Mouse (Mus musculus) limb, embryonic 15.5 days (tissue): ENCODE results near the gene Ahnak. TPM values are rescaled to one million over a fixed set of nuclear protein-coding genes. Genes with fewer than 3 reads are reported as not detected.
"Not testable (repeated sequence)": the region's sequence is repeated elsewhere in the genome, so short reads cannot be mapped to it uniquely, and the experiment has no call there.

ENCODE experiments used
- ATAC-seq: fragments of 200-750 bp; cut with Nextera tagmentation; 2 replicates; pipeline ENCODE4 v1.8.0; 2017; ENCODE audit warnings: low read depth, moderate TSS enrichment; ENCODE audit not compliant: insufficient number of reproducible peaks, low FRiP score, low TSS enrichment
- H3K27ac ChIP-seq: fragments of 300-500 bp; sonication (generic); 2 replicates; pipeline ENCODE4 v1.5.1; 2015; ENCODE audit warnings: moderate library complexity, mild to moderate bottlenecking, inconsistent platforms
- H3K27me3 ChIP-seq: fragments of 300-500 bp; sonication (generic); 2 replicates; pipeline ENCODE4 v1.6.1; 2015; ENCODE audit warnings: inconsistent platforms
- H3K36me3 ChIP-seq: fragments of 300-500 bp; sonication (generic); 2 replicates; pipeline ENCODE4 v1.6.1; 2015; ENCODE audit warnings: inconsistent platforms
- H3K4me1 ChIP-seq: fragments of 300-500 bp; sonication (generic); 2 replicates; pipeline ENCODE4 v1.6.1; 2015; ENCODE audit warnings: inconsistent platforms
- H3K4me2 ChIP-seq: fragments of 300-500 bp; sonication (generic); 2 replicates; pipeline ENCODE4 v1.6.1; 2015; ENCODE audit warnings: mild to moderate bottlenecking, inconsistent platforms
- H3K4me3 ChIP-seq: fragments of 300-500 bp; sonication (generic); 2 replicates; pipeline ENCODE4 v1.5.1; 2015; ENCODE audit warnings: mild to moderate bottlenecking, inconsistent platforms
- H3K9ac ChIP-seq: fragments of 300-500 bp; sonication (generic); 2 replicates; pipeline ENCODE4 v1.6.1; 2015; ENCODE audit warnings: inconsistent platforms
- H3K9me3 ChIP-seq: fragments of 300-500 bp; sonication (generic); 2 replicates; pipeline ENCODE4 v1.6.1; 2016; ENCODE audit warnings: inconsistent platforms
- WGBS: fragments of 180-500 bp; shearing (Covaris S2); methylation state at CpG from one replicate; pipeline ENCODE4 v1.1.7; 2015; 5-methylcytosine and 5-hydroxymethylcytosine counted together
- polyA plus RNA-seq: library from polyadenylated mRNA; unstranded; fragments of >200 nt; fragmentation: Nextera tagmentation; extraction: Ambion mirVana; gene quantifications from 2 replicates; pipeline ENCODE4 v1.2.1, GENCODE M21; 2015

Gene Ahnak
- polyA plus RNA-seq, 1 experiment from 2014 or later: 104 TPM

GRCm38 (mm10) chr19:9050294-9051229 lies 61.5 kb downstream of the Ahnak start:
- peaks cover 16% of the 10 kb centered on the region for H3K4me1 ChIP-seq
- 72% methylated on average over 9 of the region's 9 CpGs for WGBS
- no peaks in the 10 kb centered on the region for H3K9me3 ChIP-seq
- no peak overlapping the region for H3K27ac ChIP-seq
- H3K9ac ChIP-seq: no peak overlapping the region
- no peak overlapping the region for H3K4me3 ChIP-seq
- ATAC-seq: no peak
- H3K4me2 ChIP-seq: no peak overlapping the region
- H3K36me3 ChIP-seq: no peaks in the 10 kb centered on the region
- no peaks in the 10 kb centered on the region for H3K27me3 ChIP-seq

- not testable (repeated sequence) for H3K9ac ChIP-seq, H3K36me3 ChIP-seq, H3K4me2 ChIP-seq, H3K4me3 ChIP-seq, H3K27me3 ChIP-seq, H3K27ac ChIP-seq, H3K9me3 ChIP-seq, ATAC-seq
- H3K4me1 ChIP-seq: peaks cover 16% of the 10 kb centered on the region
- 84% methylated on average over 4 of the region's 4 CpGs for WGBS
These were observed 62.9 kb downstream of the Ahnak start for GRCm38 (mm10) chr19:9051985-9052384.

- Histone ChIP-seq H3K36me3 (no peaks in the 10 kb centered on the region), H3K27me3 (no peaks in the 10 kb centered on the region), H3K9me3 (no peaks in the 10 kb centered on the region), H3K9ac (no peak overlapping the region), H3K4me3 (no peak overlapping the region), H3K27ac (peak overlapping the region; percentile 12), H3K4me1 (peaks cover 10% of the 10 kb centered on the region), H3K4me2 (no peak overlapping the region)
- 29% methylated on average over 6 of the region's 6 CpGs for WGBS
- peak; percentile 80; the same call in 1 of the 2 replicates for ATAC-seq
These were observed 63.8 kb downstream of the Ahnak start for GRCm38 (mm10) chr19:9052803-9053431.

- no peaks in the 10 kb centered on the region for H3K27me3 ChIP-seq
- H3K4me2 ChIP-seq: no peak overlapping the region
- H3K9ac ChIP-seq: no peak overlapping the region
- no peak overlapping the region for H3K27ac ChIP-seq
- H3K4me3 ChIP-seq: no peak overlapping the region
- H3K9me3 ChIP-seq: no peaks in the 10 kb centered on the region
- ATAC-seq: no peak
- WGBS: 13% methylated on average over 2 of the region's 2 CpGs
- H3K36me3 ChIP-seq: no peaks in the 10 kb centered on the region
- peaks cover 10% of the 10 kb centered on the region for H3K4me1 ChIP-seq
These were observed 66.1 kb downstream of the Ahnak start for GRCm38 (mm10) chr19:9055153-9055552.

GRCm38 (mm10) chr19:9055703-9056355 lies 66.7 kb downstream of the Ahnak start:
- no peaks in the 10 kb centered on the region for H3K27me3 ChIP-seq
- 87% methylated on average over 4 of the region's 4 CpGs for WGBS
- H3K4me2 ChIP-seq: no peak overlapping the region
- no peaks in the 10 kb centered on the region for H3K36me3 ChIP-seq
- no peaks in the 10 kb centered on the region for H3K9me3 ChIP-seq
- peaks cover 10% of the 10 kb centered on the region for H3K4me1 ChIP-seq
- no peak overlapping the region for H3K4me3 ChIP-seq
- ATAC-seq: no peak
- H3K27ac ChIP-seq: no peak overlapping the region
- H3K9ac ChIP-seq: no peak overlapping the region

- H3K27ac ChIP-seq: no peak overlapping the region
- H3K9me3 ChIP-seq: no peaks in the 10 kb centered on the region
- peaks cover 9% of the 10 kb centered on the region for H3K4me1 ChIP-seq
- no peaks in the 10 kb centered on the region for H3K27me3 ChIP-seq
- no peak overlapping the region for H3K4me2 ChIP-seq
- no peak overlapping the region for H3K9ac ChIP-seq
- no peak overlapping the region for H3K4me3 ChIP-seq
- no peak for ATAC-seq
- H3K36me3 ChIP-seq: no peaks in the 10 kb centered on the region
These were observed 68.6 kb downstream of the Ahnak start for GRCm38 (mm10) chr19:9057679-9058078.

- H3K27me3 ChIP-seq: no peaks in the 10 kb centered on the region
- H3K9ac ChIP-seq: no peak overlapping the region
- 79% methylated on average over 1 of the region's 1 CpGs for WGBS
- no peak overlapping the region for H3K4me3 ChIP-seq
- no peak overlapping the region for H3K27ac ChIP-seq
- no peaks in the 10 kb centered on the region for H3K36me3 ChIP-seq
- H3K4me2 ChIP-seq: no peak overlapping the region
- H3K4me1 ChIP-seq: peaks cover 2% of the 10 kb centered on the region; the same call in 1 of the 2 replicates
- no peaks in the 10 kb centered on the region for H3K9me3 ChIP-seq
- ATAC-seq: no peak
These were observed 69.3 kb downstream of the Ahnak start for GRCm38 (mm10) chr19:9058331-9058884.

- H3K4me1 ChIP-seq: no peaks in the 10 kb centered on the region; the same call in 1 of the 2 replicates
- no peak for ATAC-seq
- H3K4me3 ChIP-seq: no peak overlapping the region
- H3K27ac ChIP-seq: no peak overlapping the region
- no peaks in the 10 kb centered on the region for H3K36me3 ChIP-seq
- no peaks in the 10 kb centered on the region for H3K27me3 ChIP-seq
- no peak overlapping the region for H3K4me2 ChIP-seq
- no peak overlapping the region for H3K9ac ChIP-seq
- whole genome bisulfite sequencing: 67% methylated on average over 4 of the region's 4 CpGs
- no peaks in the 10 kb centered on the region for H3K9me3 ChIP-seq
These were observed 69.9 kb downstream of the Ahnak start for GRCm38 (mm10) chr19:9058944-9059343.

- Histone ChIP-seq H3K27me3 (no peaks in the 10 kb centered on the region), H3K36me3 (no peaks in the 10 kb centered on the region), H3K4me1 (no peaks in the 10 kb centered on the region; the same call in 1 of the 2 replicates), H3K9me3 (no peaks in the 10 kb centered on the region), H3K4me3 (no peak overlapping the region), H3K27ac (no peak overlapping the region), H3K4me2 (no peak overlapping the region), H3K9ac (no peak overlapping the region)
- ATAC-seq: no peak
- 60% methylated on average over 7 of the region's 7 CpGs for WGBS
These were observed 70.3 kb downstream of the Ahnak start for GRCm38 (mm10) chr19:9059391-9059790.

GRCm38 (mm10) chr19:9060103-9060502 lies 71.0 kb downstream of the Ahnak start:
- 60% methylated on average over 4 of the region's 4 CpGs for WGBS
- no peak for ATAC-seq
- H3K9ac ChIP-seq: no peak overlapping the region

GRCm38 (mm10) chr19:9061221-9061893 lies 72.3 kb downstream of the Ahnak start:
- no peak overlapping the region for H3K27ac ChIP-seq
- WGBS: 89% methylated on average over 8 of the region's 8 CpGs
- H3K9ac ChIP-seq: no peak overlapping the region
- H3K36me3 ChIP-seq: no peaks in the 10 kb centered on the region
- no peaks in the 10 kb centered on the region for H3K27me3 ChIP-seq
- H3K9me3 ChIP-seq: no peaks in the 10 kb centered on the region
- H3K4me2 ChIP-seq: no peak overlapping the region
- no peak for ATAC-seq
- no peak overlapping the region for H3K4me3 ChIP-seq
- H3K4me1 ChIP-seq: peaks cover 9% of the 10 kb centered on the region

More at GRCm38 (mm10) chr19:9060103-9060502, 71.0 kb downstream of the Ahnak start:
- Histone ChIP-seq H3K4me1 (no peaks in the 10 kb centered on the region; the same call in 1 of the 2 replicates), H3K36me3 (no peaks in the 10 kb centered on the region), H3K9me3 (no peaks in the 10 kb centered on the region), H3K4me2 (no peak overlapping the region), H3K27me3 (no peaks in the 10 kb centered on the region), H3K27ac (no peak overlapping the region), H3K4me3 (no peak overlapping the region)
